Mouse (Mus musculus): ENCODE data around the gene Lgals1. TPM values are rescaled to one million over a fixed set of nuclear protein-coding genes. Genes with fewer than 3 reads are reported as not detected.

Lgals1 gene
- polyA plus RNA-seq, 1 experiment = 13,722 TPM

DNA sequence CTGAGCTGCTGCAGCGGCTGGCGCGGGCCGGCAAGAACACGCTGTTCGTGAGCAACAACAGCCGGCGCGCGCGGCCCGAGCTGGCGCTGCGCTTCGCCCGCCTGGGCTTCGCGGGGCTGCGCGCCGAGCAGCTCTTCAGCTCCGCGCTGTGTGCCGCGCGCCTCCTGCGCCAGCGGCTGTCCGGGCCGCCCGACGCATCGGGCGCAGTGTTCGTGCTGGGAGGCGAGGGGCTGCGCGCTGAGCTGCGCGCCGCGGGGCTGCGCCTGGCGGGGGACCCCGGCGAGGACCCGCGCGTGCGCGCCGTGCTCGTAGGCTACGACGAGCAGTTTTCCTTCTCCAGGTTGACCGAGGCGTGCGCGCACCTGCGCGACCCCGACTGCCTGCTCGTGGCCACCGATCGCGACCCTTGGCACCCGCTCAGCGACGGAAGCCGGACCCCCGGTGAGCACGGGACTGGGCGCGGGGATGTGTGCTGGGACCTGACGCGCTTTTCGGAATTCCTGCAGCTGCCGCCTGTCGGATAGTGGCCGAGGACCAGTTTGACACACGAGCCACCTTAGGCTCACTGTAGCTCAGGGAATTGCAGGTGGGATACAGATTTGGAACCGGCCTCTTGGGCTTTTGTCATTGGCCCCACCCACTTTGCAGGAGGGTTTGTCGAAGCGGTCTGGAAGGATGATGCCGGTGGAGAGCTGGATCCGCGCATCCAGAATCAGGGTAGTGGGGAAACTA lies 12.3 kb upstream of the Lgals1 start:
- H3K4me3 ChIP-seq = peak overlapping the region; percentile 22
- no peaks in the 10 kb centered on the region for H3K36me3 ChIP-seq (ENCODE audit: control insufficient read depth, insufficient read depth)
- TF ChIP-seq MYOD1 (IDR thresholded peaks at IDR 0.05; ENCODE audit: control insufficient read depth in 1 of 3, insufficient read length in 2 of 3, low read depth in 2 of 3) = peak in 2 of 3 experiments; percentile 1 to 2
- TF ChIP-seq SRF (IDR thresholded peaks at IDR 0.05; ENCODE audit: control insufficient read depth, insufficient read length, low read depth) = no peak
- no peak for TF ChIP-seq USF1 (IDR thresholded peaks at IDR 0.05; ENCODE audit: low read depth)
- TF ChIP-seq MAX (IDR thresholded peaks at IDR 0.05; ENCODE audit: low read depth) = no peak
- no peak for TF ChIP-seq POLR2AphosphoS2 (IDR thresholded peaks at IDR 0.05; ENCODE audit: insufficient read length, low read depth)
- TF ChIP-seq POLR2A (IDR thresholded peaks at IDR 0.05; ENCODE audit: insufficient read length, low read depth) = no peak
- peak in 1 of 3 experiments; percentile 1 for TF ChIP-seq MYOG (IDR thresholded peaks at IDR 0.05; ENCODE audit: control insufficient read depth in 1 of 3, insufficient read depth in 1 of 3, insufficient read length in 2 of 3, low read depth in 2 of 3)
- TF ChIP-seq E2F4 (IDR thresholded peaks at IDR 0.05; ENCODE audit: insufficient read depth) = no peak
- no peak for TF ChIP-seq REST (IDR thresholded peaks at IDR 0.05; ENCODE audit: insufficient read depth, insufficient read length)
- no peak for TF ChIP-seq CEBPB (IDR thresholded peaks at IDR 0.05; ENCODE audit: insufficient read depth, poor library complexity, severe bottlenecking)
- TF ChIP-seq TCF3 (IDR thresholded peaks at IDR 0.05; ENCODE audit: insufficient read length, low read depth) = peak; percentile 3
- no peak for TF ChIP-seq TCF12 (IDR thresholded peaks at IDR 0.05; ENCODE audit: insufficient read depth, poor library complexity, severe bottlenecking)
- peaks cover 14% of the 10 kb centered on the region for H3K79me2 ChIP-seq (ENCODE audit: control insufficient read depth, insufficient read depth)
- peak overlapping the region; percentile 89 for H3K4me2 ChIP-seq (ENCODE audit: low read depth)
- no peaks in the 10 kb centered on the region for H3K27me3 ChIP-seq (ENCODE audit: control insufficient read depth, insufficient read depth, insufficient read length)
- H3ac ChIP-seq (ENCODE audit: control insufficient read depth, insufficient read length) = peak overlapping the region; percentile 43

DNA sequence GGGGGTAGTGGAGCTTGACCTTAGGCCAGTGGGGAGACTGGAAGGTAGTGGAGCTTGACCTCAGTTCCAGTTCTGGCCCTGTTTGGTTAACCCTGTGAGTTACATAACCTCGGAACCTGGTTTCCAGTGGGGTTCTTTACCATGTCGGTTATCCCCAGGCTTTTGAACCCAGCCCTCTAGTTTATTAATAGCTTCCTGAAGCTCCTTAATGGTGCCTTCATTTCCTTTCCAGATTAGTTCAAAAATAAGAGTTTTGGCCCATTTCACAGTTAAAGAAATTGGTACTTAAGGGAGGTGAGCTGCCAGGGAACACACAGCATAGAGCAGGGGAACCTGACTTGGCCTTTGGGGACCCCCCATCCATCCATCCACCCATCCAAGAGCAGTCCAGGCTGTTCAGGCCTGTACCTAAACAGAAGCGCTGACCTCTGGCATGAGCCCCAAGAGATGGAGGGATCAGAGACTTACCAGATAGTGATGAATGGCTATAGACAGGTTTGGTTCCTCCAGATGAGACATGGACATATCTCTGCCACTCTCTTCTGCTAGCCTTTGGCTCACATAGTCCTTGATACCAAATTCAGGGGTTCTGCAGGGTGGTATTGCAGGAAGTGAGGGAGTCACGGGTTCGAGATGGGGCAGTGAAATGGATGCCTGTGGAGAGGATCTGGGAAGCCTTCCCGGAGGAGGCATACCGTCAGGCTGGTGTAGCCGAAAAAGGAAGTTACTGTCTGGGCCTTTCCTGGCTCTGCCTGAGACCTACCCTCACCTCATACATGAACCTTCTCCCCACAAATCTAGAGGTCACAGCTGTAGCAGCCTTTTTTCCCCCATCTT lies 11.5 kb upstream of the Lgals1 start:
- TF ChIP-seq POLR2AphosphoS2 (IDR thresholded peaks at IDR 0.05; ENCODE audit: insufficient read length, low read depth) (no peak), MAX (IDR thresholded peaks at IDR 0.05; ENCODE audit: low read depth) (no peak), CEBPB (IDR thresholded peaks at IDR 0.05; ENCODE audit: insufficient read depth, poor library complexity, severe bottlenecking) (no peak)

DNA sequence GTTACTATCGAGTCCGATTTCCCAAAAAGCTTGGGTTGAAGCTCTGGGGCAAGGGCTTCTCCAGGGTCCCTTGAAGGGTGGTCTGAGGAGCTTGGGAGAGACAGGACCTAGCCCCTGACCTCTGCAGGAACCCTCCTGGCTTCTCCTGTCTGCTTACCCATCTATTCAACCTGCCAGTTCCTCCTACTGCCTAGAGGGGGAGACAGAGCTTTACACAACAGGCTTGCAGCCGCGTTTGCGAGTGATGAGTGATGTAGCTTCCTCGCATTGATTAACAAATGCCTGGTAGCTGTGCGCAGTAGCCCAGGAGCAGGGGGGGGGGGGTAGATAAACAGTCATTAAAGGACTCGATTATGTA lies 10.9 kb upstream of the Lgals1 start:
- no peak overlapping the region for H3ac ChIP-seq (ENCODE audit: control insufficient read depth, insufficient read length)
- peak; percentile 14 for TF ChIP-seq POLR2AphosphoS2 (IDR thresholded peaks at IDR 0.05; ENCODE audit: insufficient read length, low read depth)
- TF ChIP-seq TCF3 (IDR thresholded peaks at IDR 0.05; ENCODE audit: insufficient read length, low read depth) = no peak
- no peaks in the 10 kb centered on the region for H3K36me3 ChIP-seq (ENCODE audit: control insufficient read depth, insufficient read depth)
- peak overlapping the region; percentile 89 for H3K4me2 ChIP-seq (ENCODE audit: low read depth)
- H3K79me2 ChIP-seq (ENCODE audit: control insufficient read depth, insufficient read depth) = peaks cover 14% of the 10 kb centered on the region
- no peaks in the 10 kb centered on the region for H3K27me3 ChIP-seq (ENCODE audit: control insufficient read depth, insufficient read depth, insufficient read length)
- H3K4me3 ChIP-seq = peak overlapping the region; percentile 22

More for the DNA sequence above, 11.5 kb upstream of the Lgals1 start:
- Histone ChIP-seq H3K4me3 (peak overlapping the region; percentile 22), H3K79me2 (ENCODE audit: control insufficient read depth, insufficient read depth) (peaks cover 14% of the 10 kb centered on the region), H3K4me2 (ENCODE audit: low read depth) (peak overlapping the region; percentile 89), H3K36me3 (ENCODE audit: control insufficient read depth, insufficient read depth) (no peaks in the 10 kb centered on the region), H3ac (ENCODE audit: control insufficient read depth, insufficient read length) (peak overlapping the region; percentile 43), H3K27me3 (ENCODE audit: control insufficient read depth, insufficient read depth, insufficient read length) (no peaks in the 10 kb centered on the region)

DNA sequence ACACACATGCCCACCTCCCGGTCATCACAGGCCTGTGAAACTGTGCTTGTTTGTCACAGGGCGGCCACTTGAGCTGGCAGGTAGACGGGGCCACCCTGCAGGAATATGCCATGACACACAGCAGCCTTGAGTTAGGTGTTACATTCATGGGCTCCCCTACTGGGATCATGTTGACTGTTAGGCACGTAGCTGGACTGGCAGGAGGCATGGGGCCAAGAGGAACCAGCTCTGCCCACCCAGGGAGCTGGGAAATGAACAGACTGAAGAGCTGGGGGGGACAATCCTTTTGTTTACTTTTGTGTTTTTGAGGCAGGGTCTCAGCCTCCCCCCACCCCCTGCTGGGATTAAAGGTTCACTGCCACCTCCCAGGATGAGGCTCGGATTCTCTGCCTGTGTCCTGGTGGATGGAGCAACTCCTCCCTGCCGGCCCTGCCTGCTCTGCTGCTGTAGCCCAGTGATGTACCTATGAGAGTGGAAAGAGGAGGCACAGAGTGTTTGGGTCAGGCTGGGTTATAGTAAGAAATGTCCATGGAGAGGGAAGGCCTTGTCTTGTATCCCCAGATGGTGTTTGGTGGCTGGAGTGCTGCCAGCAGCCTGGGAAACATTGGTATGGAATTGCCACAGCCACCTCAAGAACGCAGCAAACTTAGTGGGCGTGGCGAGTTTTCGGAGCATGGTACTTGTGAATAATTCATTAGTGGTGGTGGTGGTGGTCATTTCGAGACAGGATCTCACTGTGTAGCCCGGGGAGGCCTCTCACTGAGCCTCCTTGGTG lies 10.3 kb upstream of the Lgals1 start:
- peak overlapping the region; percentile 22 for H3K4me3 ChIP-seq
- no peaks in the 10 kb centered on the region for H3K27me3 ChIP-seq (ENCODE audit: control insufficient read depth, insufficient read depth, insufficient read length)
- H3ac ChIP-seq (ENCODE audit: control insufficient read depth, insufficient read length) = no peak overlapping the region
- TF ChIP-seq CEBPB (IDR thresholded peaks at IDR 0.05; ENCODE audit: insufficient read depth, poor library complexity, severe bottlenecking) = no peak
- TF ChIP-seq POLR2AphosphoS2 (IDR thresholded peaks at IDR 0.05; ENCODE audit: insufficient read length, low read depth) = peak; percentile 5
- H3K36me3 ChIP-seq (ENCODE audit: control insufficient read depth, insufficient read depth) = no peaks in the 10 kb centered on the region
- H3K79me2 ChIP-seq (ENCODE audit: control insufficient read depth, insufficient read depth) = peaks cover 14% of the 10 kb centered on the region
- peak overlapping the region; percentile 70 for H3K4me2 ChIP-seq (ENCODE audit: low read depth)

DNA sequence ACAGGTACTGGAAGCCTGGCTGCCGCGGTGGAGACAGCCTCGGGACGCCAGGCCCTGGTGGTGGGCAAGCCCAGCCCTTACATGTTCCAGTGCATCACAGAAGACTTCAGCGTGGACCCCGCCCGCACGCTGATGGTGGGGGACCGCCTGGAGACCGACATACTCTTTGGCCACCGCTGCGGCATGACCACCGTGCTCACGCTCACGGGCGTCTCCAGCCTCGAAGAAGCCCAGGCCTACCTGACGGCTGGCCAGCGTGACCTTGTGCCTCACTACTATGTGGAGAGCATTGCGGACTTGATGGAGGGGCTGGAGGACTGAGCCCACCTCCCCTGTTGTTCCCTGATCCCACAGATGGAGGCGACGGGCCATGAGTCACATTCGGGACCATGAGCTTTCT lies 8.4 kb upstream of the Lgals1 start:
- Histone ChIP-seq H3K27me3 (ENCODE audit: control insufficient read depth, insufficient read depth, insufficient read length) (no peaks in the 10 kb centered on the region), H3K4me2 (ENCODE audit: low read depth) (no peak overlapping the region), H3K4me3 (no peak overlapping the region), H3K79me2 (ENCODE audit: control insufficient read depth, insufficient read depth) (peaks cover 14% of the 10 kb centered on the region), H3K36me3 (ENCODE audit: control insufficient read depth, insufficient read depth) (no peaks in the 10 kb centered on the region), H3ac (ENCODE audit: control insufficient read depth, insufficient read length) (no peak overlapping the region)
- TF ChIP-seq POLR2AphosphoS2 (IDR thresholded peaks at IDR 0.05; ENCODE audit: insufficient read length, low read depth) (peak; percentile 22), MYOD1 (IDR thresholded peaks at IDR 0.05; ENCODE audit: control insufficient read depth in 1 of 3, insufficient read length in 2 of 3, low read depth in 2 of 3) (no peak), USF1 (IDR thresholded peaks at IDR 0.05; ENCODE audit: low read depth) (no peak)
